Mouse (Mus musculus): Measurements from ENCODE around the gene Folr2. TPM values are rescaled to one million over a fixed set of nuclear protein-coding genes. Genes with fewer than 3 reads are reported as not detected.
A peak's percentile ranks its signal among the peaks of the same experiment; 100 is the strongest.

Gene Folr2
- polyA plus RNA-seq, 1 experiment from 2014 or later = 1.9 TPM

GRCm38 (mm10) chr7:101860978-101861377, 4.0 kb upstream of the Folr2 start:
- no peaks in the 10 kb centered on the region for H3K4me1 ChIP-seq
- H3K27ac ChIP-seq = no peak overlapping the region
- no peak overlapping the region for H3K4me2 ChIP-seq (replicated peaks)
- H3K4me3 ChIP-seq = no peak overlapping the region
- H3K9me3 ChIP-seq (replicated peaks) = no peaks in the 10 kb centered on the region
- no peaks in the 10 kb centered on the region for H3K27me3 ChIP-seq
- no peak for ATAC-seq (ENCODE audit: low FRiP score)
- H3K36me3 ChIP-seq = no peaks in the 10 kb centered on the region
- H3K9ac ChIP-seq = no peak overlapping the region

- Histone ChIP-seq H3K4me1 (no peaks in the 10 kb centered on the region), H3K9ac (no peak overlapping the region), H3K36me3 (no peaks in the 10 kb centered on the region), H3K4me3 (no peak overlapping the region), H3K9me3 (replicated peaks) (no peaks in the 10 kb centered on the region), H3K27ac (no peak overlapping the region), H3K4me2 (replicated peaks) (no peak overlapping the region), H3K27me3 (no peaks in the 10 kb centered on the region)
- whole genome bisulfite sequencing = 76% methylated on average over 9 of the region's 9 CpGs
- ATAC-seq (ENCODE audit: low FRiP score) = no peak
Observed at GRCm38 (mm10) chr7:101858362-101858761, 1.4 kb upstream of the Folr2 start.

GRCm38 (mm10) chr7:101853816-101854215, 3.2 kb downstream of the Folr2 start:
- Histone ChIP-seq H3K4me2 (replicated peaks) (no peak overlapping the region), H3K9me3 (replicated peaks) (no peaks in the 10 kb centered on the region), H3K4me1 (no peaks in the 10 kb centered on the region), H3K36me3 (no peaks in the 10 kb centered on the region), H3K4me3 (no peak overlapping the region), H3K27me3 (no peaks in the 10 kb centered on the region), H3K27ac (no peak overlapping the region), H3K9ac (no peak overlapping the region)
- no peak for ATAC-seq (ENCODE audit: low FRiP score)
- WGBS = 85% methylated on average over 2 of the region's 2 CpGs

- WGBS = 87% methylated on average over 6 of the region's 6 CpGs
- no peaks in the 10 kb centered on the region for H3K9me3 ChIP-seq (replicated peaks)
- ATAC-seq (ENCODE audit: low FRiP score) = no peak
- no peak overlapping the region for H3K27ac ChIP-seq
- H3K9ac ChIP-seq = no peak overlapping the region
- H3K4me2 ChIP-seq (replicated peaks) = no peak overlapping the region
- no peaks in the 10 kb centered on the region for H3K36me3 ChIP-seq
- H3K4me1 ChIP-seq = no peaks in the 10 kb centered on the region
- H3K4me3 ChIP-seq = no peak overlapping the region
- H3K27me3 ChIP-seq = no peaks in the 10 kb centered on the region
Observed at GRCm38 (mm10) chr7:101852846-101853245, 4.1 kb downstream of the Folr2 start.

- no peak overlapping the region for H3K4me2 ChIP-seq (replicated peaks)
- H3K9ac ChIP-seq = no peak overlapping the region
- no peaks in the 10 kb centered on the region for H3K9me3 ChIP-seq (replicated peaks)
- H3K27me3 ChIP-seq = no peaks in the 10 kb centered on the region
- no peaks in the 10 kb centered on the region for H3K36me3 ChIP-seq
- no peaks in the 10 kb centered on the region for H3K4me1 ChIP-seq
- no peak overlapping the region for H3K27ac ChIP-seq
- no peak overlapping the region for H3K4me3 ChIP-seq
- no peak for ATAC-seq (ENCODE audit: low FRiP score)
- WGBS = 81% methylated on average over 6 of the region's 6 CpGs
Observed at GRCm38 (mm10) chr7:101851689-101852088, 5.3 kb downstream of the Folr2 start.

GRCm38 (mm10) chr7:101847934-101848333, 9.1 kb downstream of the Folr2 start:
- H3K27me3 ChIP-seq = no peaks in the 10 kb centered on the region
- H3K9ac ChIP-seq = no peak overlapping the region
- no peak overlapping the region for H3K27ac ChIP-seq
- no peaks in the 10 kb centered on the region for H3K9me3 ChIP-seq (replicated peaks)
- no peak overlapping the region for H3K4me3 ChIP-seq
- no peak for ATAC-seq (ENCODE audit: low FRiP score)
- no peaks in the 10 kb centered on the region for H3K36me3 ChIP-seq
- WGBS = 95% methylated on average over 1 of the region's 1 CpGs
- H3K4me1 ChIP-seq = no peaks in the 10 kb centered on the region
- no peak overlapping the region for H3K4me2 ChIP-seq (replicated peaks)

GRCm38 (mm10) chr7:101844186-101844585, 12.8 kb downstream of the Folr2 start:
- Histone ChIP-seq H3K27ac (no peak overlapping the region), H3K4me1 (no peaks in the 10 kb centered on the region), H3K36me3 (no peaks in the 10 kb centered on the region), H3K4me2 (replicated peaks) (no peak overlapping the region), H3K9ac (no peak overlapping the region), H3K9me3 (replicated peaks) (no peaks in the 10 kb centered on the region), H3K4me3 (no peak overlapping the region), H3K27me3 (no peaks in the 10 kb centered on the region)
- WGBS = 78% methylated on average over 6 of the region's 6 CpGs
- no peak for ATAC-seq (ENCODE audit: low FRiP score)

GRCm38 (mm10) chr7:101837606-101838471, 19.2 kb downstream of the Folr2 start, which contains the start of gene Inppl1:
Inppl1 (minus strand) TSS chr7:101838229.
- Histone ChIP-seq H3K4me3 (peak within 1 kb of the TSS; percentile 76), H3K4me1 (peaks cover 38% of the 10 kb centered on the region), H3K27me3 (no peaks in the 10 kb centered on the region), H3K27ac (peak within 1 kb of the TSS; percentile 92), H3K36me3 (0 out of 2 replicates have a peak, but pooled peaks cover 4% of the 10 kb centered on the region), H3K4me2 (replicated peaks) (peak within 1 kb of the TSS; percentile 92), H3K9ac (peak within 1 kb of the TSS; percentile 85), H3K9me3 (replicated peaks) (no peaks in the 10 kb centered on the region)
- under 1% methylated on average over 58 of the region's 64 CpGs for WGBS
- peak; percentile 65 for ATAC-seq (ENCODE audit: low FRiP score)

- WGBS = under 1% methylated on average over 20 of the region's 20 CpGs
- Histone ChIP-seq H3K4me3 (peak overlapping the region; percentile 76), H3K4me2 (replicated peaks) (peak overlapping the region; percentile 92), H3K9me3 (replicated peaks) (no peaks in the 10 kb centered on the region), H3K36me3 (peaks cover 10% of the 10 kb centered on the region), H3K9ac (peak overlapping the region; percentile 85), H3K27ac (peak overlapping the region; percentile 92), H3K27me3 (no peaks in the 10 kb centered on the region), H3K4me1 (peaks cover 38% of the 10 kb centered on the region)
- peak; percentile 17 for ATAC-seq (ENCODE audit: low FRiP score)
Observed at GRCm38 (mm10) chr7:101837154-101837605, 19.8 kb downstream of the Folr2 start.

- under 1% methylated on average over 63 of the region's 63 CpGs for WGBS
- H3K27me3 ChIP-seq = no peaks in the 10 kb centered on the region
- peak; percentile 61 for ATAC-seq (ENCODE audit: low FRiP score)
- peak overlapping the region; percentile 92 for H3K4me2 ChIP-seq (replicated peaks)
- peak overlapping the region; percentile 92 for H3K27ac ChIP-seq
- H3K4me1 ChIP-seq = peaks cover 38% of the 10 kb centered on the region
- H3K4me3 ChIP-seq = peak overlapping the region; percentile 76
- peaks cover 16% of the 10 kb centered on the region for H3K36me3 ChIP-seq
- no peaks in the 10 kb centered on the region for H3K9me3 ChIP-seq (replicated peaks)
- peak overlapping the region; percentile 85 for H3K9ac ChIP-seq
Observed at GRCm38 (mm10) chr7:101836271-101837153, 20.5 kb downstream of the Folr2 start.

GRCm38 (mm10) chr7:101835457-101836109, 21.4 kb downstream of the Folr2 start:
- peaks cover 26% of the 10 kb centered on the region for H3K36me3 ChIP-seq
- ATAC-seq (ENCODE audit: low FRiP score) = no peak
- no peaks in the 10 kb centered on the region for H3K27me3 ChIP-seq
- H3K4me3 ChIP-seq = peak overlapping the region; percentile 76
- H3K9ac ChIP-seq = peak overlapping the region; percentile 85; the same call in 1 of the 2 replicates
- WGBS = 51% methylated on average over 5 of the region's 5 CpGs
- peaks cover 38% of the 10 kb centered on the region for H3K4me1 ChIP-seq
- no peaks in the 10 kb centered on the region for H3K9me3 ChIP-seq (replicated peaks)
- H3K27ac ChIP-seq = peak overlapping the region; percentile 92
- peak overlapping the region; percentile 92 for H3K4me2 ChIP-seq (replicated peaks)

GRCm38 (mm10) chr7:101834903-101835302, 22.1 kb downstream of the Folr2 start:
- H3K27ac ChIP-seq = peak overlapping the region; percentile 60; the same call in 1 of the 2 replicates
- WGBS = 62% methylated on average over 3 of the region's 3 CpGs
- peaks cover 38% of the 10 kb centered on the region for H3K4me1 ChIP-seq
- no peaks in the 10 kb centered on the region for H3K27me3 ChIP-seq
- no peak for ATAC-seq (ENCODE audit: low FRiP score)
- no peaks in the 10 kb centered on the region for H3K9me3 ChIP-seq (replicated peaks)
- H3K36me3 ChIP-seq = peaks cover 33% of the 10 kb centered on the region
- H3K4me3 ChIP-seq = peak overlapping the region; percentile 76; the same call in 1 of the 2 replicates
- no peak overlapping the region for H3K9ac ChIP-seq
- H3K4me2 ChIP-seq (replicated peaks) = peak overlapping the region; percentile 92

All from hindbrain, embryonic 12.5 days (tissue).